Mouse (Mus musculus) midbrain, embryonic 10.5 days (tissue): Measurements from ENCODE around the gene Fibin. TPM values are rescaled to one million over a fixed set of nuclear protein-coding genes. Genes with fewer than 3 reads are reported as not detected.

Source experiments
- DNase-seq: peaks from one replicate; pipeline ENCODE4 v3.0.0-alpha.2; 2017; ENCODE audit warnings: low spot score
- H3K27ac ChIP-seq: fragments of 300-500 bp; sonication (generic); replicated peaks from 2 replicates; pipeline ENCODE4 v1.5.1; 2016; ENCODE audit warnings: mild to moderate bottlenecking
- H3K27me3 ChIP-seq: fragments of 300-500 bp; sonication (generic); 2 replicates; pipeline ENCODE4 v1.6.1; 2016; ENCODE audit warnings: low read depth, mild to moderate bottlenecking; ENCODE audit not compliant: poor library complexity, severe bottlenecking
- H3K36me3 ChIP-seq: fragments of 300-500 bp; sonication (generic); 2 replicates; pipeline ENCODE4 v1.6.1; 2016; ENCODE audit warnings: mild to moderate bottlenecking, moderate library complexity
- H3K4me1 ChIP-seq: fragments of 300-500 bp; sonication (generic); 2 replicates; pipeline ENCODE4 v1.6.1; 2016
- H3K4me3 ChIP-seq: fragments of 300-500 bp; sonication (generic); 2 replicates; pipeline ENCODE4 v1.5.1; 2016; ENCODE audit warnings: mild to moderate bottlenecking, moderate library complexity
- H3K9me3 ChIP-seq: fragments of 300-500 bp; sonication (generic); replicated peaks from 2 replicates; pipeline ENCODE4 v1.6.1; 2016; ENCODE audit warnings: mild to moderate bottlenecking
- WGBS: fragments of 180-500 bp; shearing (Covaris S2); methylation state at CpG from one replicate; pipeline ENCODE4 v1.1.7; 2016; 5-methylcytosine and 5-hydroxymethylcytosine counted together
- polyA plus RNA-seq: library from polyadenylated mRNA; unstranded; fragments of >200 nt; fragmentation: Nextera tagmentation; extraction: Ambion mirVana; gene quantifications from 2 replicates; pipeline ENCODE4 v1.2.1, GENCODE M21; 2016

Gene Fibin
- polyA plus RNA-seq, 1 experiment from 2014 or later, result 0.38 TPM

- 88% methylated on average over 5 of the region's 5 CpGs for WGBS
- DNase-seq, result no peak
- Histone ChIP-seq H3K36me3 (no peaks in the 10 kb centered on the region), H3K4me1 (peaks cover 7% of the 10 kb centered on the region), H3K9me3 (no peaks in the 10 kb centered on the region), H3K27ac (no peak overlapping the region), H3K4me3 (no peak overlapping the region), H3K27me3 (no peaks in the 10 kb centered on the region)
Measured at GRCm38 (mm10) chr2:110353302-110353970, 9.5 kb downstream of the Fibin start.

DNA sequence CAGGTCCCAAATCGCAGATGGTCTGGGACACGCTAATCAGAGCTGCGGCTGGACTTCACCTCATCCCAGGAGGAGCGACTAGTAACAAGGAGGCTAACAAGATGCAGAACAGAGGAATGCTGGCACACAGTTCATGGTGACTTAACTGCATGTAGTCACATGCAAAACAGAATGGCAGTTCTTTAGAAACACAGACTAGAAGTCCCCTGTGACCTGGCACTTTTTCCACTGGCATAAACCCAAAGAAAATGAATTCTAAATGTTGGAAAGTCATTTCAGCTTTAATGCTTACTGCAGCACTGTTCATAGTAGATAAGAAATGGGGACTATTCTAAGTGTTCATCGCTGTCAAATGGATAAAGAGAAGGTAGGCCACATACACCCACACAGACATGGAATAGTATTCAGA, 11.1 kb downstream of the Fibin start:
- no peaks in the 10 kb centered on the region for H3K27me3 ChIP-seq
- H3K27ac ChIP-seq, result no peak overlapping the region
- DNase-seq, result no peak
- H3K9me3 ChIP-seq, result no peaks in the 10 kb centered on the region
- no peaks in the 10 kb centered on the region for H3K36me3 ChIP-seq
- H3K4me3 ChIP-seq, result no peak overlapping the region
- peaks cover 7% of the 10 kb centered on the region for H3K4me1 ChIP-seq
- WGBS, result 52% methylated on average over 5 of the region's 5 CpGs

DNA sequence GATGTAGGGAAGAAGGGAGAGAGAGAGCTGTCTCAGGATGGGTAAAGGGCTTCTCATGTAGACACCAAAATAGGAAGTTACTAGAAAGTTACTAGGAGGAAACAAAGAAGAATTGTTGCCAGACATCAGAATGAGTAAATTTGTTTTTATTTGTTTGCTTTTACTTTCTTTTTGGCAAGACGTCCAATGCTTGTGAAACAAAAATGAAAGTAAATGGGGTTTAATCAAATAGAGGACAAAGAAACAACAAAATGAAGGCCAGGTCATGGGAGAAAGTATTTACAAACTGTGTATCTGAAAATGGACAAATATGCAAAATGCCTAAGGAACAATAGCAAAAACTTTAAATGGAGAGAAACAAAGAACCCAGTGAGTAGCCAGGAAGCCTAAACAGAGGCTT, 11.6 kb downstream of the Fibin start:
- Histone ChIP-seq H3K27me3 (no peaks in the 10 kb centered on the region), H3K9me3 (no peaks in the 10 kb centered on the region), H3K4me3 (no peak overlapping the region), H3K36me3 (no peaks in the 10 kb centered on the region), H3K27ac (no peak overlapping the region), H3K4me1 (peaks cover 7% of the 10 kb centered on the region)
- 57% methylated on average over 1 of the region's 1 CpGs for WGBS
- DNase-seq, result no peak

GRCm38 (mm10) chr2:110328953-110329352, 34.0 kb downstream of the Fibin start:
- Histone ChIP-seq H3K27ac (no peak overlapping the region), H3K4me3 (no peak overlapping the region), H3K27me3 (no peaks in the 10 kb centered on the region), H3K4me1 (no peaks in the 10 kb centered on the region), H3K9me3 (no peaks in the 10 kb centered on the region), H3K36me3 (no peaks in the 10 kb centered on the region)
- no peak for DNase-seq

DNA sequence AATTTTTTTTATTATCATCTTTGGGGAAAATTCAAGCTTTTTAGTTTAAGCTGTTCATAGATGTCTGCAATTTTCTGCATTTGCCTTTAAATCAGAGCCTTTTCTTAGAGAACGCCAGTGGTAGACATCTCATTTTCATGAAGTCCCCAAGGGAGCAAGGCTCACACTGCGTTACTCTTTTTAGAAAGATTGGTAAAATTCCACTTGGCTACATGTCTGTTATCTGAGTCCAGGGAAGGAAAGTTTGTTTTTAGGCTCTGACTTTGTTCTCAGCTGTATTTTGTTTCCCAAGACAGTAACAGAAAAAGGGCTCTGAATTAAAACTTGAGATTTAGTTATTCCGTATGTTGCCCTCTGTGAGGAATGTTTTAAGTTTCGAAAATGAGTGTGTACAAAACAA, 43.0 kb downstream of the Fibin start:
- no peak overlapping the region for H3K27ac ChIP-seq
- 82% methylated on average over 4 of the region's 4 CpGs for WGBS
- H3K9me3 ChIP-seq, result no peaks in the 10 kb centered on the region
- H3K4me1 ChIP-seq, result no peaks in the 10 kb centered on the region
- no peaks in the 10 kb centered on the region for H3K36me3 ChIP-seq
- DNase-seq, result no peak
- H3K27me3 ChIP-seq, result no peaks in the 10 kb centered on the region
- H3K4me3 ChIP-seq, result no peak overlapping the region

GRCm38 (mm10) chr2:110319266-110319665, 43.7 kb downstream of the Fibin start:
- no peak for DNase-seq
- H3K9me3 ChIP-seq, result no peaks in the 10 kb centered on the region
- no peaks in the 10 kb centered on the region for H3K36me3 ChIP-seq
- no peak overlapping the region for H3K27ac ChIP-seq
- H3K4me1 ChIP-seq, result no peaks in the 10 kb centered on the region
- 87% methylated on average over 1 of the region's 1 CpGs for WGBS
- no peak overlapping the region for H3K4me3 ChIP-seq
- no peaks in the 10 kb centered on the region for H3K27me3 ChIP-seq

DNA sequence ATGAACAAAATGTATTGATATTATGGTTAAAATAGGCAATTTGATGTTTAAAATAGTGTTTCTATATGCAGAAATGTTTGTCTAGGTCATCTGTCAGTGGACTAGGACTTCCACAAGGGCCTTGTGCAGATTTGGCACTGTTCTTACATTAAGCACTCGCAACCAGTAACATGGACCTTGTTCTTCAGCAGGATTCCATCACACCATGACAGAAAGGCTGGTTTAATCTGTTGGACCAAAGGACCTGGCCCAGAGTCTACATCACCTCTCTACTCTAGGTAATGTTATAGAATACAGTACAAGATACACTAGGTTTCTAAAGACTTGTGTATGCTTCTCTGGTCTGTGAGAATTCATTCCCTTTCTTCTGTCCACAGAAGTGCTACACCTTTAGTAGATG, 44.3 kb downstream of the Fibin start:
- H3K27me3 ChIP-seq, result no peaks in the 10 kb centered on the region
- 93% methylated on average over 1 of the region's 1 CpGs for WGBS
- H3K27ac ChIP-seq, result no peak overlapping the region
- no peaks in the 10 kb centered on the region for H3K9me3 ChIP-seq
- H3K4me1 ChIP-seq, result no peaks in the 10 kb centered on the region
- no peak overlapping the region for H3K4me3 ChIP-seq
- H3K36me3 ChIP-seq, result no peaks in the 10 kb centered on the region
- DNase-seq, result no peak

DNA sequence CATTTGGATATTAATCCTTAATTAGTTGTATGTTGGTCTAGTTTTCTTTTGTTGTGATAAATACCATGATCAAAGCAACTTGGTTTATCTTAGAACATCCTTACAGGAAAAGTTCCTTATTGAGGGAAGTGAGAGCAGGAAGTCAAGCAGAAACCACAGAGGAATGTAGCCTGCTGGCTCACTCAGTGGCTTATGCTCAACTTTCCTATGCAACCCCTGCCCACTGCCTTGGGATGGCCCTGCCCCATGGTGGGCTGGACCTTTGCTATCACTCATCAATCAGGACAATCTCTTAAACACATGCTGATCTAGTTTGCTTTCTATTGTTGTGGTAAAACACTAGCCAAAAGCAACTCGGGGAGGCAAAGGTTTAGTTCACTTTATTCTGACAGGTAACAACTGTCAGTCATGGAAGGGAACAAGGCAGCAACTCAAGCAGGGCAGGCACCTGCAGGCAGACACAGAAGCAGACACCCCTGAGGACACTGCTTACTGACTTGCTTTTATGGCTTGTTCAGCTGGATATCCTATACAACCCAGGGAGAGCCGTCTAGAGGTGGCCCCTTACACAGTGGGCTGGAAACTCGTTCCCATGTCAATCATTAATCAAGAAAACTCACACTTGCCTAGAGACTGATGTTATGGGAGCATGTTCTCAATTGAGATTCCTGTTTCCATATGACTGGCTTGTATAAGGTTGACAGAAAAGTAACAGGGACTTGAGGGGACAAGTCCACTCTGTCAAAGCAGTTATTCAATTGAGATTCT, 46.7 kb downstream of the Fibin start:
- DNase-seq, result no peak
- H3K27ac ChIP-seq, result no peak overlapping the region
- WGBS, result 58% methylated on average over 3 of the region's 3 CpGs
- no peak overlapping the region for H3K4me3 ChIP-seq
- H3K9me3 ChIP-seq, result no peaks in the 10 kb centered on the region
- H3K36me3 ChIP-seq, result no peaks in the 10 kb centered on the region
- no peaks in the 10 kb centered on the region for H3K4me1 ChIP-seq
- no peaks in the 10 kb centered on the region for H3K27me3 ChIP-seq

GRCm38 (mm10) chr2:110314509-110315155, 48.4 kb downstream of the Fibin start, which contains the start of gene Bbox1:
Gene Bbox1 (minus strand): TSS chr2:110314560.
- no peak for DNase-seq
- 90% methylated on average over 6 of the region's 6 CpGs for WGBS
- H3K9me3 ChIP-seq, result no peaks in the 10 kb centered on the region
- no peak within 1 kb of the TSS for H3K4me3 ChIP-seq
- no peaks in the 10 kb centered on the region for H3K4me1 ChIP-seq
- no peaks in the 10 kb centered on the region for H3K36me3 ChIP-seq
- H3K27me3 ChIP-seq, result no peaks in the 10 kb centered on the region
- H3K27ac ChIP-seq, result no peak within 1 kb of the TSS

GRCm38 (mm10) chr2:110314074-110314473, 48.9 kb downstream of the Fibin start:
- 90% methylated on average over 5 of the region's 5 CpGs for WGBS
- no peak overlapping the region for H3K4me3 ChIP-seq
- DNase-seq, result no peak
- H3K36me3 ChIP-seq, result no peaks in the 10 kb centered on the region
- no peaks in the 10 kb centered on the region for H3K9me3 ChIP-seq
- no peak overlapping the region for H3K27ac ChIP-seq
- no peaks in the 10 kb centered on the region for H3K27me3 ChIP-seq
- H3K4me1 ChIP-seq, result no peaks in the 10 kb centered on the region

DNA sequence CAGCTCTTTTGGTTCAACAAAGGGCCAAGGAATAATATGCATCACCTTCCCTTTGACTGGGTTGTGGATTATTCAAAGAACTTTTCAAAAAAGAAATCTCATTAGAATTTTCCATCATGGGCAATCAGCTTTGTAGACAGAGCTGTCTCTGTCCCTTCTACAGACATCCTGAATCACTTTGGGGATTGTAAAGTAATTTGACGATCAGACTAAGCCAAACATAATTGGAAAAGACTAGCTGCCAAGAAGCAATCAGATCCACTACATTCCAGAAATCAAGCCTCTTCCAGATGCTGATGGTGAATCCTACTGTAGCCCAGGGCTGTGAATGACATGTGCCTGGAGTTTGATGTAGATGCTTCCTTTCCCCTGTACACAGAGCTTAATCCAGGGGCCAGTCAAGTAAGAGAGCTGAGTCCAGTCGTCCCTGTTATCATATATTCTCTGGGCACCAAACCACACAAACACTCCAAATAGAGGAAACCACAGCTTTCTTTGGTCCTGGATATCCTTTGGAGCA, 49.6 kb downstream of the Fibin start:
- 80% methylated on average over 2 of the region's 2 CpGs for WGBS
- H3K27me3 ChIP-seq, result no peaks in the 10 kb centered on the region
- H3K9me3 ChIP-seq, result no peaks in the 10 kb centered on the region
- no peak overlapping the region for H3K27ac ChIP-seq
- H3K4me1 ChIP-seq, result no peaks in the 10 kb centered on the region
- DNase-seq, result no peak
- H3K36me3 ChIP-seq, result no peaks in the 10 kb centered on the region
- H3K4me3 ChIP-seq, result no peak overlapping the region
